Mouse (Mus musculus): ENCODE data around the gene Plac8.

The Plac8 gene

DNA sequence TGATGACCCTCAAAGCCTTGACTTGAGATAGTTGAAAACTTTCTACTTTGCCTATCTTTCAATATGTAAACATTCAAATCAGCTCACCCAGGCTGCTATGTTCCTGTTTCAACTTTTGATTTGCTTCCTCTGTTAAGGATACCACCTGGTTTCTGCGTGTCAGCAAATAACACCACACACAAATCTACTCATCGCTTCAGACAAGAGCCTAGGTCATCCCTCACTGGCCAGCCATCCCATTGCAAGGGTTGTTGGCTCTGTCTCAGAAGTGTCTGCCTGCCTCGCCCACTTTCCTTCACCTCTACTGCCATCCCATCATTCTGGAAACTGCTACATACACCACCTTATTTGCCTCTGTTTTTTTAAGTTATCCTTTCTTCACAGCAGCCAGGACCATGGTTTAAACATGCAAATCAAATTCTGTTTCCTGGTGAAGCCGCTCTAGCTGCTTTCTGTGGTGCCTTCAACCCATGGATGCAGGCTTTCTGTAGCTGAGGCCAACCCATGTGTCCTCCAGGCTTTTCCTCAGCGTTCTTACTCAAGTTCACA, 6.9 kb upstream of the Plac8 start:
- DNase-seq (ENCODE audit: low read depth): no peak

DNA sequence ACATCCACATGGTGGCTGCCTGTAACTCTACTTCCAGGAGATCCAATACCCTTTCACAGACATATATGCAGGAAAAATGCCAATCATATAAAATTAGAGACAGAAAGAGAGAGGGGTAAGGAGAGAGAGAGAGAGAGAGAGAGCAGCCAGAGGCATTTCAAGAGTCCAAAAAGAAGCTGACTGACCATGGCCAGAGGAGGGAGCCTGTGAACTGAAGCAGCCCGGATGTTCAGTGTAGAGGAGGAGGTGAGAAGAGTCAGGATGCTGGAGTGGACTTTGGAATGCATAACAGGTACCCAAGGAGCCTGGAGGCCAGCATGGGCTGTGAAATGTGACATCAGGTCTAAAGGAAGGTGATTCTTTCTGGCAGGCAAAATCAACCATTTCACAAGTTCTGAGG, 2.7 kb upstream of the Plac8 start:
- DNase-seq (ENCODE audit: low read depth): no peak

DNA sequence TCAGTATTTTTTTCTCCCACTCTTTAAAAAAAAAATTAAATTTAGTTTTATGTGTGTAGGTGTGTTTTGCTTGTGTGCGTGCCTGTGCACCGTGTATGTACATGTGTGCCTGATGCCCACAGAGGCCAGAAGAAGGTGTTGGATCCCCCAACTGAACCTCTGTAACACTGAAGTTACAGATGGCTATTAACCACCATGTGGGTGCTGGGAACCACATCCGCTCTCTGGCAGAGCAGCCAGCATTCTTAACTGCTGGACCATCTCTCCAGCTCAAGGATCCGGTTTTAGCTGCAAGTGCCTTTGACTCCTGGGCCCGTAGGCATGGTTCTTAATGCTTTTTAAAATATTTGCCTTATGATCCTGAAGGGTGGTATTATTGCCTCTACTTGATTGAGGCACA, 1.2 kb upstream of the Plac8 start:
- no peak for DNase-seq (ENCODE audit: low read depth)

DNA sequence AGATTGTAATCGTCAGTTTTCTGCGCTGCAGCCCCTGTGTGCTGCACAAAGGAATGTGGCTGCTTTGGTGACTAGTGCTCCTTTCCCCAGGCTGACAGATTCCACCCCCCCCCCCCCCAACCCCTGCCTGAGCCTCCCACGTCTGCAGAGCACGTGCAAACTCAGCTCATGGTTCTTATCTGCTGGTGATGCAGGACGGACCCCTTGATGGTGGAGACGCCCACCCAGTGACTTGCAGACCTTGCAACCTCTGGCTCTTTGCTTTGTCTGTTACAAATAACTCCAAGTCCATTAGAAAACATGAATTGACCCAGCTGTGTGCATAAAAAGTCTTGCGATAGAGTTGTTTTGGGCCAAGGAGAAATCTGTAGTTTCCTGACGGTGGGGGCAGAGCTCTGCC, 1.3 kb downstream of the Plac8 start:
- no peak for DNase-seq (ENCODE audit: low read depth)

DNA sequence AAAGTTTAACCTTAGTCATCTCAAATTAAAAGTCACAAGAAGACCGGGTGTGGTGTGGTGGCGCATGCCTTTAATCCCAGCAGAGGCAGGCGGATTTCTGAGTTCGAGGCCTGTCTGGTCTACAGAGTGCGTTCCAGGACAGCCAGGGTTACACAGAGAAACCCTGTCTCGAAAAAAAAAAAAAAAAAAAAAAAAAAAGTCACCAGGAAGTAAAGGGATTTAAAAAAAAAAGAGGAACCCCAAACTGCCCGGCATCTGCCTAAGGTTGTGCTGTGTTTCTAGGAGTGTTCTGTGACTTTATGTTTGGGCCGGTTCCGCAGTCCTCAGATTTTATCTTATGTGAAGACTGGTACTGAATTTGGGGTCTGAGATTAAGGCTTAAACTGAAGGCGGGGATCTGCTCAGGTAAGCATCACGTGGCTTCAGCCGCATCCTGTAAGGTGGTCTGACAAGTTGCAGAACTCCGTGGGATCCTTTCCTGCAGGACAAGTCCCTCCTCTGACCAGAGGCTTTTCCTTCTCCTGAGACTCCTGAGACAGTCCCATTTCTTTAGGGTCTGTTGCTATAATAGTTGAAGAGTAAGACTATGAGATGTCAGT, 1.9 kb downstream of the Plac8 start:
- DNase-seq (ENCODE audit: low read depth): no peak

DNA sequence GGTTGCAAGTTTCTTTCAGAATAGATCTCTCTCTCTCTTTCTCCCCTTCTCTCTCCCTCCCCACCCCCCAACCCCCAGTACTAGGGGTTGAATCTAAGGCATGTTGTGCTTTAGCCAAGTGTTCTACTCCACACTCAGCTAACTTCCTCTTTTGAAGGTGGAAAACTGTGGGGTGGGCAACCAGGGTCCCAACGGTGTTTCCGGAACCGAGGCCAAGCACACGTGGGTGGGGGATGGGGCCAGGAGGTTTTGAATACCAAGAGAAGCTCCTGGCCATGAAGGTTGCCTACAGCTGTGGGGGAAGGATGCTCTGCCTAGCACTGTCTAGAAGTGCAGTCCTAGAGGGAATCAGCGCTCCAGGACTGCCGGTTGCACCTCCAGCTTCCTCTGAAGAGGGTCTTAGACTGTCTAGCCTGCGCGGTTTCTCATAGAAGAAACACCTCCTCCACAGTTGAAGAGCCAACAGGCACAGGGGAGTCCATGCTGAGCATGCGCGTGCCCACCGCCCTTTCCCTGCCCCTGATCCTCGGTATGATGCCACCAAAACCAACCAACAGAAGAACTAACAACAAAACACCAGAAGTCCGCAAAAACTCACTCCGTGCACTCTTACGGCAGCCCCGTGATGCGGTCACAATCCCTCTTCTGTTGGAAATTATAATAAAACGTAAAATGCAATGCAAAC, 2.7 kb downstream of the Plac8 start:
- no peak for DNase-seq (ENCODE audit: low read depth)

DNA sequence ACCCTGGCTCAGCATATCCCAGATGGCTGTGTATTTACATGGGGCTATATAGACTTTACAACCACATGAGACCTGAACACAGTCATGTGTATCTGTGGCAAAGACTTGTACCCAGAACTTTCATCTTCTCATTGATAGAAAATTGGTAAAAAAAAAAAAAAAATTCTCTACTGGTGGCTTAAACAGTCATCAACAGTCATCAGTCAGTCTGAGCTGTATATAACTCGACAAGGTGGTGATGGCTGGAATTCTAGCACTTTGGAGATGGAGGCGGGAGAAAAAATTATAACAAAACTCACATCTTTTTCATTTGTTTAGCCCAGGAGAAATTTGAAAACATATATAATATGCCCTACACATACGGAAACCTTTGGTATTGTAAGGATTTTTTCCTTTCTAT, 3.2 kb downstream of the Plac8 start:
- DNase-seq (ENCODE audit: low read depth): no peak

DNA sequence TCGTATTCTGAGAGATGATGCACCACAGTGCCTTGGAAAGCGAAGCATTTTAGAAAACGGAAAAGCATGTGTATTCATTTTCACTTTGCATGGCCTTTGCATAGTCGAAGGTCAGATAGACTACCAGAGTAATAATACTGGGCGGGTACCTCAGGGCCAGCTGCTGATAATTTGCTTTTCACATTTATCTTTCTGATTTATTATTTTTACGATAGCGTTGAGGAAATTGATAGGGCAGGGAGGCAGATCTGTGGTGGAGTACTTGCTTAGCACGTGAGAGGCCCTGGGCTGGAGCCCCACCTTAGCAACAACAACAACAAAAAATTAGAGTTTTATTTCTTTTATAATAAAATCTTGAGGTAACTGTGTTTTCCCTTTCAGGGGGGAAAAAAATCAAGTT, 3.9 kb downstream of the Plac8 start:
- DNase-seq (ENCODE audit: low read depth): no peak

DNA sequence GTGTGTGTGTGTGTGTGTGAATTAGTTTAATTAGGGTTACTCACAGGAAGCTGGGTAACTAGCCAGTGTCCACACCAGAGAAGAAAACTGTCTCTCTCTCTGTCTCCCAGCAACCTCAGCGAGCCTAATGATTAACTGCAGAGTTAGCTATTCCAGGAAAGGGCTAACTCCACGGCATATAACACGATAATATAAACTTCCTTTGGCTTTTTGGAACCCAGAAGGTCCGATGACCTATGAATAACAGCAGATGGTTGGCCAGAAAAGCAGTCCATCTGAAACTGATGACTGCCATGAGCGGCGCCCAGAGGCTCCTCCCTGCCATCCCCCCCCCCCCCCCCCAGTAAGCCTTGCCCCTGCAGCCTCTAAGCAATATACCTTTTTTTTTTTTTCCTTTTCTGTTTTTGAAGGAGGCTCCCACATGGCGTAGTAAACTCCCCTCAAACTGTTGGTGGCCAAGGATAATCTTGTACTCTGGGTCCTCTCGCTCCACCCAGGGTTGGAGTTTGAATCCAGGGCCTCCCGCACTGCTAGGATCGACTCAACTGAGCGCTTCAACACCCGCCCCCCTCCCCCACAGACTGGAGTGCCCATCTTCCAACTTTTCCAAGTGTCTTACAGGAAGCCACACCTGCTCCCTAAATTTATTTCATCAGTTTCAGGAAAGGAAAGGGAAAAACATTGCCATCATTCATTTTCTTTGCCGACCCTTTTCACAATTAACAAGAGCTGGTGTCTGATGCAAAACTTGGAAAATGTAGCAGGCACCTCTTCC, 4.6 kb downstream of the Plac8 start:
- no peak for DNase-seq (ENCODE audit: low read depth)

DNA sequence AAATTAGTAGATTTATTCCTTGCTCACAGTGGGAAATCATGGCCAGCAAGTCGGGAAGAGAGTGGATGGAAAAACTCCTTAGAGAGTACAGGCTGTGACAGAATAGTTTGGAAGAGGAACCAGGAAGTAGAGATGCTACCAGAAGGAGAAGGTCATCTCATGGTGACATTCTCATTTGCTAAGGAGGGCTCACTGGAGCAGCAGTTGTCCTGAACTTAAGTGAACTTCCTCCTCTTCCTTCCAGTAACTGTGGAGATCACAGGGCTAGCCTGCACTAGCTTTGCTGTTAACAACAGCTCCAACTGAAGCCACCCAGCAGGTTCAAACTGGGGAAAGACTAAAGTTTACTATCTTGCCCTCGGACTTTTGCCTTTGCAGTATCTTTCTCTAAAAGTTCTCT, 5.2 kb downstream of the Plac8 start:
- no peak for DNase-seq (ENCODE audit: low read depth)

DNA sequence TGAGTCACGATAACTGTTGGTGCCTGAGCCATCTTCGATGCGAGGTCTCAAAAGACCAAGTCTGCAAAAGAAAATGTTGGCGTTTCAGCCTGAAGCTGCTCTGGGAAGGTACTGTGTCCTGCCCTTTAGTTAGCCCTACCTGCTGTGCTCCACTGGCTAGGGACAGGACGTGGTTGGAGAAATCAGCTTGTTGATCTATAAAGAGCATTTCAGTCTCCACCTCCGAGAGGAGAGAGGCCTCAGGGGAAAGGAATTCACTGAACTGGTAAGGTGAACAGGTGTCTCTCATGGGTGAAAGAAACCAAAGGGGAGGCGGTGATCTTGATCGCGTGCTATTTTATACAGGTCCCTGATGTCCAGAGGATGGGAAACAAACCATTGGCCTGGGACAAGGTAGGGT, 9.3 kb downstream of the Plac8 start:
- no peak for DNase-seq (ENCODE audit: low read depth)

DNA sequence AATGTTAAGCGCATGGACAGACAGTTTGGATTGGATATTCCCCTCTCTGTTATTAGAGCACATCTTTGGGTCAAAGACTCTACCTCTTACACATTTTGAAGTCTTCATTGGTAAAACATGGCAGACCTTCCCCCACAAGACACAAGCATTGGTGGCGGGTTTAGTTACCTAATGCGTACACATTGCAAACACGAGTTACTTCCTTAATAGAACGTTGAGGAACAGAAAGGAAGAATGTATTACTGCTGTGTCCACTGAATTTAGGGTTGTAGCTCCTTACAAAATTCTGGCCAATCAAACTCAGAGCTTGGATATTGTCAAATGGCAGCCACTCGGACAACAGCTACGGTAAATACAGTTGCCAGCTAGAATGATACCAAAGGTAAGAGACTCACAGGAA, 12.7 kb downstream of the Plac8 start:
- DNase-seq (ENCODE audit: low read depth): no peak

DNA sequence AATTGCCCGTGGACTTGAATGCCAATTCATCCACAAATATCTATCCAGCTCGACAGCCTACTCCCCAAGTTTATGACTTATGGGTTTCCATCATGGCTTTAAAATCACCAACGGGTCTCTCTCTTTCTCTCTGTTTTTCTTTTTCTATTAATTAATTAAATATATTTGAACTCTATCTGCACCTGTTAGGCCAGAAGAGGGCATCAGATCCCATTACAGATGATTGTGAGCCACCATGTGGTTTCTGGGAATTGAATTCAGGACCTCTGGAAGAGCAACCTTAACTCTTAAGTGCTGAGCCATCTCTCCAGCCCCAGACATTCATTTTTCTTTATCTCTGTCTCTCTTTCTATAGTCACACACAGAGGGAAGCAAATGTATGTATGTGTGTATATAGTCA, 13.3 kb downstream of the Plac8 start:
- DNase-seq (ENCODE audit: low read depth): no peak

DNA sequence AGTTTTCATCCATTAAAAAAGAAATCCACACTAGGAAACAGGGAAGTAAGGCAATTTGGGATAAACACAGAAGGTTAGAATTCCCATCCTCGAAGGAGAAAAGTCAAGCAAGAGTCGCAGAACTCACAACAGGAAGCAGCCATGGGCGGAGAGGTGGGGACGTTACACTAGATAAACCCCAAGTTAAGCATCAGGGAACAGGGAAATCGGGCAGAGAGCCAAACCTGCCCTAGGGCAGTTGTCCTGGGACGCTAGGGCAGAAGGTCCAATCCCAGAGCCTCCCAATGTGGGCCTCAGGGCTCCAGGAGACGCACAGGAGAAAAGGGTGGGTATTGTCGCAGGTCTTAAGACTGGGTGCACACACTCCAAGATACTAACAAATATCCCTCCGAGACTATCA, 14.5 kb downstream of the Plac8 start:
- no peak for DNase-seq (ENCODE audit: low read depth)

DNA sequence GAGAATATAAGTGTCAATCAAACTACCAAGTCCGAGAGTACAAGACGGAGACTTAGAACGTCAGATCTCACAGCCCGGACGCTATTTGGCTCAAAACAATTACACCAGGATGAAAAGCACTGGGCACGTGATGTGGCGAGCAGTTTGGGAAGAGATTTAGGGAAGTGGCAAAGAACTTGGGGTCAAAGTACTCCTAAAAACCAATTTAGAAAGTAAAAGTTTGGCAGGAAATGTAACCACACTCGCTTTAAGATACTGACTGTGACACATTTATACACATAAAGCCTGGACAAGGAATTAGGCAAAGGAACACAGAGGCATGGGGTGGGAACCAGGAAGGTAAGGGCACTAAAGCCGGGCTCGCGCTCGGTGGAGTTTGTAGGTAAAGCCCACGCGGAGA, 15.0 kb downstream of the Plac8 start:
- DNase-seq (ENCODE audit: low read depth): no peak

DNA sequence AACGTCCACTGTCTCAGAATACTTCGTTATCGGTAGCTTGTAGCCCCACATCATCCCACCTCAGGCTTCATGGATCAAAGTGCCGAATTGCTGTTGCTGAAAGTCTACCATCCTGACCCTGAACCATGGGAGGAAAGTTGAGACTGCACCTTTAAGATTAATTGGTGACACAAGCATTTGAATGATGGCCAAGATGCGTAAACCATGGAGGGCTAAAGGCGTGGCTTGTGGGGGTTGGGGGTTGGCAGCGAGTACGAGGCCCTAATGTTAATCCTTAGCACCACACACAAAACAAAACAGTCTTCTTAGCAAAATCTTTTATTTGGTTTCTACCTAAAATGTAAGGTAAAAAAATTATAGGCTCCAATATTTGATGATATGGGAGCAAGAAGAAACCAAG, 18.6 kb downstream of the Plac8 start:
- no peak for DNase-seq (ENCODE audit: low read depth)

DNA sequence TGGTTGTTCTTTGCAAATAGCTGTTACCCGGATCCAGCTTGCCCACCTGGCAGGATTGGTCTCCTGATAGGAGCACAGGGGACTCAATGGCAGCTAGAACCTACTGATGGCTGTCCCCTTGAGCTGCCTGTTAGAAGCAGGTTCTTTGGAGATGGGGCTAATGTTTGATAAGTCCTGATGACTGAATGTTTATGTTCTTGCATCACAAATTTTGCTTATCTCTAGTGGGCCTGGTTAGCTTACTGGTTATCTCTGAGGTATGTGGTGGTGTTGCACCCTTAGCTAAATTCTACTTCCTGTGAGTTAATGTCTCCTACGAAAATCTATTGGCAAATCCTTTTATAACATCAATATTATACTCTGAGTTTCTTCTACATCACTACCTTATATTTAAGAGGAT, 20.1 kb downstream of the Plac8 start:
- DNase-seq (ENCODE audit: low read depth): no peak

DNA sequence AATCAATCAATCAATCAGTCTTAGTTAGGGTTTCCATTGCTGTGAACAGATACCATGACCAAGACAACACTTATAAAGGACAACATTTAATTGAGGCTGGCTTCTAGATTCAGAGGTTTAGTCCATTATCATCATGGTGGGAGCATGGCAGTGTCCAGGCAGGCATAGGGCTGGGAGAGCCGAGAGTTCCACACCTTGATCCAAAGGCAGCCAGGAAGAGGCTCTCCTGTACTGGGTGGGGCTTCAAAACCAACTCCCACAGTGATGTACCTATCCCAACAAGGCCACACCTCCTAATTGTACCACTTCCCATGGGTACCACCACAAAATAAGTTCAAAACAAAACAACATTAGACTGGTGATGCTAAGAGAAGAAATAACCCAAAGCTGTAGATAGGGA, 21.9 kb downstream of the Plac8 start:
- no peak for DNase-seq (ENCODE audit: low read depth)

DNA sequence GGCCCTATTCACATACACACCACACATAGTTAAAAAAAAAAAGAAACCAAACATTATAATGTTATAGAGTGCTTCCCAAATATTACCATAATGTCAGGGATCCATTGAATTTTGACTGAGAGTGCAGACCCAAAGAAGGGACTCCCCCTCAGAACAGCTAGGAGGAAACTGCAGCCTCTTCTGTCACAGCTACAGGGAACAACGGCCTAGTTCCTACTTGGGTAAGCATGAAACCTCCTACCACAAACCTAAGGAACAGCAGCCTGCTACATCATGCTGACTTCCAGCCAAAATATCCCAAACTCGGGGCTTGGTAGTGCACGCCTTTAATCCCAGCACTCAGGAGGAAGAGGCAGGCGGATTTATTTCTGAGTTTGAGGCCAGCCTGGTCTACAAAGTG, 22.7 kb downstream of the Plac8 start:
- DNase-seq (ENCODE audit: low read depth): no peak

DNA sequence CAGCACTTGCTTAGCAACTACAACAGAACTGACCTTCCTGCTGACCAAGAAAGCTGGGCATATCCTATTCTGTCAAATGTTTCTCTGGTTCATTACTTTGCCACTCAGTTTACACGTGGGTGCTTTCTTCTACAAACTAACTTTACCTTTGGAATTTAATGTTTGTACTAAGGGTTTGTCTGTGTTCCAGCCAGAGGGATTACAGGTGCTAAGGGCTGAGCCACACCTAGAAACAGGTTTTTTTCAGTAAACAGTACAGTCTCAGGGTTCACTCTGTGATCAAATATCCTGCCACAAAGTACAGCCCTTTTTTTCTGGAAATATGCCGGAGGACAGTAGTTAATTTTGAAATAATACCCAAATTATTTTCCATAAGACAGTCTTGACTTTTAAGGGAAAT, 23.8 kb downstream of the Plac8 start:
- DNase-seq (ENCODE audit: low read depth): no peak

DNA sequence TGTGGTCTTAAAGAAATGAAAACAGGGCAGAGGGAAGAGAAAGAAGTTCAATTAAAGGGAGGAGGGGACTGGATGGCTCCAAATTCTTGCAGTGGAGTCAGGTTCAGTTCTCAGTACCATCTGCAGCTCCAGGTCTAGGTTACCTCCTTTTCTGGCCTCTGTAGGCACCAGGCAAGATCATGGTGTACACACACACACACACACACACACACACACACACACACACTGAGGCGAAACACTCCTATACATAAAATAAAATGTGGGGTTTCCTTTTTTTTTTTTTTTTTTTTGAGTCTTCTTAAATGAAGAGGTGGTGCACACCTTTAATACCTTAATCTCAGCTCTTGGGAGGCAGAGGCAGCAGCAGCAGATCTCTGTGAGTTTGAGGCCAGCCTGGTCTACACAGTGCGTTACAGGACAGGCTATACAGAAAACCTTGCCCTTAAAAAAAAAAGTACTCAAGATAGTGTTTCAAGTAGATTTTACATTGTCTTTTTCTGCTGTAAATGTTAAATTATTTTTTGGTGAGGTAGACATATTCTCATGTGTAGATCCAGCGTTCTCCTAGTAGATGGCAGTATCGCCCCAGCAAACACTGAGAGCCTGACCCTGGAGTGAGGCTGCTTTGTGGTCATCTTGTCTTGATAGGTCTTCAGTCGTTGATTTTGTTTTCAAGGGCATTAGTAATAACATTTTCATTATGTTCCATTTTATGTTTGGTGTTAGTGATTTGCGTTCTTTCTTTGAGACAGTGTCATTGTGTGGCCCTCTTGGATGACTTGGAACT, 25.6 kb downstream of the Plac8 start:
- DNase-seq (ENCODE audit: low read depth): no peak

DNA sequence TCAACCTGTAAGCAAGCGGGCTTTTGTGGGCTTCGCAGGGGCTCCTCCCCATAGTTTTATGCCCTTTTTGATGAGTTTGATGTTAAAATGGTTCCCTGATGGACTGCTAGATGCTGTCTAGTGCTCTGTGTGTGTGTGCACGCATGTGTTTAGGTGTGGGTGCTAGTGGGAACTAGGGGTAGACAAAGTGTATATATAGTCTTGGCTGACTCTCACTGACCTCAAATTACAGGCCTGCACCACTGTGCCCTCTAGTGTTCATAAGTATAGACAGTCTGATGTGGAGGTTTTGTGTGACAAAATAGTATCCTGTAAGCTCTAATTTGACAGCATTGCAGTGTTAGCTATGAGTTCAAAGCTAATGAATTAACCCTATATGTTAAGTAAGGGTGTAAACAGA, 35.4 kb downstream of the Plac8 start:
- DNase-seq (ENCODE audit: low read depth): no peak

DNA sequence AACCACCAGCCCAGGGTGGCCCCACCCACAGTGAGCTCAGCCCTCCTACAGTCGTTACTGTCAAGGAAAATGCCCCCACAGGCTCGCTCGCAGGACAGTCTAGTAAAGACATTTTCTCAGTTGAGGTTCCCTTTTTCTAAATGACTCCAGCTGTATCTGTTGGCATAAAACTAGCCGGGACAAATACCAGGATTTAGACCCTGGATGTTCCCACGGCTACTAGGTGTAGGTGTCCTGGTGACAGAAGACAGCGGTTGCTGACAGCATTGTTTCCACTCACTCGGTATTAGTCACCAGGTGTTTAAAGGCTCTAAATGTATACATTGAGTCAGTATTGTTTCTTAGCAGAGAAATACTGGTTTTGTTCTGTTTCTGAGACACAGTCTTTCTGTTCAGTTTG, 36.2 kb downstream of the Plac8 start:
- DNase-seq (ENCODE audit: low read depth): no peak

Measured in c-Kit-positive CD71-positive TER-119-negative erythroid progenitor cells, embryonic 14.5 days (primary cell).